Mouse (Mus musculus) neural tube, embryonic 10.5 days (tissue): ENCODE measurements around the gene Gm20715.
"Not testable (repeated sequence)": the region's sequence is repeated elsewhere in the genome, so short reads cannot be mapped to it uniquely, and the experiment has no call there.

Source experiments
- DNase-seq: peaks from one replicate; pipeline ENCODE4 v3.0.0-alpha.2; 2017; ENCODE audit warnings: low spot score; ENCODE audit errors: extremely low spot score

Gm20715 gene

GRCm38 (mm10) chr7:6410043-6410442, at the start of gene Gm20715:
TSS of gene Gm20715 (plus strand) at chr7:6410277.
- peak; percentile 91 for DNase-seq

- DNase-seq: no peak
These were observed 49.5 kb upstream of the Gm20715 start for GRCm38 (mm10) chr7:6360477-6361060.

- DNase-seq: no peak
These were observed 48.3 kb upstream of the Gm20715 start for GRCm38 (mm10) chr7:6361756-6362155.

- DNase-seq: peak; percentile 97
These were observed 47.6 kb upstream of the Gm20715 start for GRCm38 (mm10) chr7:6362268-6363046.

- DNase-seq: no peak
These were observed 47.0 kb upstream of the Gm20715 start, which contains the start of gene Zfp78 for GRCm38 (mm10) chr7:6363047-6363488. TSS of gene Zfp78 (plus strand) at chr7:6363280.

GRCm38 (mm10) chr7:6364761-6365160, 45.3 kb upstream of the Gm20715 start:
- DNase-seq: no peak

- DNase-seq: no peak
These were observed 42.9 kb upstream of the Gm20715 start for GRCm38 (mm10) chr7:6367185-6367584.

- DNase-seq: not testable (repeated sequence)
These were observed 41.9 kb upstream of the Gm20715 start for GRCm38 (mm10) chr7:6368146-6368545.

- DNase-seq: no peak
These were observed 40.6 kb upstream of the Gm20715 start for GRCm38 (mm10) chr7:6369460-6369859.

GRCm38 (mm10) chr7:6372993-6373392, 37.1 kb upstream of the Gm20715 start:
- DNase-seq: no peak

GRCm38 (mm10) chr7:6378441-6378840, 31.6 kb upstream of the Gm20715 start:
- no peak for DNase-seq

- no peak for DNase-seq
These were observed 28.6 kb upstream of the Gm20715 start for GRCm38 (mm10) chr7:6381431-6381830.

GRCm38 (mm10) chr7:6383044-6383455, 27.0 kb upstream of the Gm20715 start, which contains the start of gene Zfp28:
TSS of gene Zfp28 (plus strand) at chr7:6383295.
- DNase-seq: peak; percentile 97

- no peak for DNase-seq
These were observed 26.1 kb upstream of the Gm20715 start for GRCm38 (mm10) chr7:6384011-6384410.

GRCm38 (mm10) chr7:6386995-6387394, 23.1 kb upstream of the Gm20715 start:
- no peak for DNase-seq

GRCm38 (mm10) chr7:6388971-6389370, 21.1 kb upstream of the Gm20715 start:
- DNase-seq: no peak

GRCm38 (mm10) chr7:6389449-6389848, 20.6 kb upstream of the Gm20715 start:
- no peak for DNase-seq

GRCm38 (mm10) chr7:6397996-6398975, 11.8 kb upstream of the Gm20715 start, which contains the start of gene Smim17:
TSS of gene Smim17 (plus strand) at chr7:6398715.
- peak; percentile 56 for DNase-seq

GRCm38 (mm10) chr7:6414626-6415441, 4.8 kb downstream of the Gm20715 start:
- no peak for DNase-seq

GRCm38 (mm10) chr7:6415442-6415787, 5.3 kb downstream of the Gm20715 start:
- no peak for DNase-seq

- no peak for DNase-seq
These were observed 9.8 kb downstream of the Gm20715 start for GRCm38 (mm10) chr7:6419894-6420293.
